Mouse (Mus musculus) hematopoietic stem cell, adult 5-6 weeks (primary cell): ENCODE measurements at regions not wholly inside any gene's neighbourhood (a gene's known extent, or its start where the extent isn't known, plus 50 kb on each side); places are given as distances from the start of the nearest gene placed in this dataset.

Source experiments
- ATAC-seq, 2 experiments: fragments of 125-278 bp in 1 of 2; replicated peaks in 1 of 2; 2 replicates each; pipeline ENCODE4 v1.8.0; 2016 to 2017; ENCODE audit warnings: inconsistent platforms in 2 of 2, mild to moderate bottlenecking in 2 of 2, moderate number of reproducible peaks in 2 of 2, low read depth in 1 of 2, moderate TSS enrichment in 1 of 2; ENCODE audit not compliant: low FRiP score in 2 of 2, poor library complexity in 2 of 2, severe bottlenecking in 2 of 2, insufficient read depth in 1 of 2, low TSS enrichment in 1 of 2

- no peak for ATAC-seq
Measured at GRCm38 (mm10) chr16:76765536-76765935, 248.0 kb upstream of the Usp25 start.

GRCm38 (mm10) chr16:76764994-76765393, 248.5 kb upstream of the Usp25 start:
- peak; percentile 33; a peak in 1 of 4 replicates for ATAC-seq

GRCm38 (mm10) chr16:76762619-76763283, 250.8 kb upstream of the Usp25 start:
- ATAC-seq: no peak

- no peak for ATAC-seq
Measured at GRCm38 (mm10) chr16:76761848-76762247, 251.7 kb upstream of the Usp25 start.

GRCm38 (mm10) chr16:76761004-76761403, 252.5 kb upstream of the Usp25 start:
- ATAC-seq: no peak

GRCm38 (mm10) chr16:76754871-76755270, 258.6 kb upstream of the Usp25 start:
- ATAC-seq: no peak

- ATAC-seq: no peak
Measured at GRCm38 (mm10) chr16:76746385-76746784, 267.1 kb upstream of the Usp25 start.

- ATAC-seq: no peak
Measured at GRCm38 (mm10) chr16:76741141-76741540, 272.4 kb upstream of the Usp25 start.

- ATAC-seq: no peak
Measured at GRCm38 (mm10) chr16:76725991-76726390, 287.5 kb upstream of the Usp25 start.

GRCm38 (mm10) chr16:76725271-76725670, 288.2 kb upstream of the Usp25 start:
- ATAC-seq: no peak

- no peak for ATAC-seq
Measured at GRCm38 (mm10) chr16:76718809-76719208, 294.7 kb upstream of the Usp25 start.

- no peak for ATAC-seq
Measured at GRCm38 (mm10) chr16:76718147-76718546, 295.4 kb upstream of the Usp25 start.

- ATAC-seq: peak; percentile 62 to 76
Measured at GRCm38 (mm10) chr16:76694913-76695312, 318.6 kb upstream of the Usp25 start.

GRCm38 (mm10) chr16:76687735-76688447, 314.3 kb upstream of the Nrip1 start:
- no peak for ATAC-seq

GRCm38 (mm10) chr16:76685562-76685961, 311.9 kb upstream of the Nrip1 start:
- ATAC-seq: no peak

- ATAC-seq: peak; percentile 71 to 75
Measured at GRCm38 (mm10) chr16:76680061-76680911, 306.7 kb upstream of the Nrip1 start.

- 0 out of 4 replicates have a peak, but pooled peaks of 1 of the 2 experiments have one; percentile 6 for ATAC-seq
Measured at GRCm38 (mm10) chr16:76678885-76679284, 305.3 kb upstream of the Nrip1 start.

GRCm38 (mm10) chr16:76669795-76670194, 296.2 kb upstream of the Nrip1 start:
- ATAC-seq: no peak
